Comparison of ENCODE assay signal across 17 mouse cellular contexts in genomic region chr2:148455341-148455740, GRCm38 (mm10).
"Had no signal": no experiment of that assay in that cellular context is flagged by ENCODE, and none has a peak within 500 bp of the region (broad histone marks: within the 10 kb centered on the region; RNA-seq: fewer than 3 reads in every experiment).

No protein-coding gene starts in this region.

- H3K27ac ChIP-seq: kidney, postnatal 0 days; layer of hippocampus, adult 2 months; liver, embryonic 13.5 days; macrophage; neural tube, embryonic 12.5 days; neural tube, embryonic 15.5 days; stomach, postnatal 0 days had no signal

- DNase-seq: kidney, postnatal 25 days; layer of hippocampus, adult 9-11 months; liver, embryonic 13.5 days; lung, adult 2 months; lung, postnatal 10 days; midbrain, embryonic 14.5 days; thymus, adult 2 months; thymus, postnatal 14 days; thymus, postnatal 4 days had no signal

- H3K9me3 ChIP-seq: liver, embryonic 13.5 days; neural tube, embryonic 12.5 days; neural tube, embryonic 15.5 days had no signal

- ATAC-seq: intestine, postnatal 0 days had no signal

- H3K4me3 ChIP-seq: layer of hippocampus, adult 2 months; liver, embryonic 13.5 days; neural tube, embryonic 12.5 days; neural tube, embryonic 15.5 days had no signal

- H3K4me2 ChIP-seq: liver, embryonic 13.5 days; midbrain, embryonic 11.5 days; neural tube, embryonic 12.5 days; neural tube, embryonic 15.5 days had no signal

- H3K4me1 ChIP-seq: liver, embryonic 13.5 days; neural tube, embryonic 12.5 days; neural tube, embryonic 15.5 days had no signal

- H3K27me3 ChIP-seq: liver, embryonic 13.5 days; neural tube, embryonic 12.5 days; neural tube, embryonic 15.5 days had no signal

- H3K36me3 ChIP-seq: liver, embryonic 13.5 days; neural tube, embryonic 12.5 days; neural tube, embryonic 15.5 days had no signal

- H3K9ac ChIP-seq: liver, embryonic 13.5 days; neural tube, embryonic 12.5 days; neural tube, embryonic 15.5 days had no signal
